Mouse (Mus musculus) adrenal gland, adult (tissue): ENCODE data around the gene Cdc42ep3.

Experiments used
- DNase-seq, 2 experiments: peaks; one replicate each; pipeline ENCODE4 v3.0.0; 2022 to 2023; ENCODE audit warnings: low spot score in 1 of 2; ENCODE audit not compliant: inconsistent age in 2 of 2

Cdc42ep3 gene

GRCm38 (mm10) chr17:79291672-79292071 is 63.2 kb downstream of the Cdc42ep3 start:
- no peak for DNase-seq

- no peak for DNase-seq
Observed at GRCm38 (mm10) chr17:79290697-79291096, 64.2 kb downstream of the Cdc42ep3 start.

DNA sequence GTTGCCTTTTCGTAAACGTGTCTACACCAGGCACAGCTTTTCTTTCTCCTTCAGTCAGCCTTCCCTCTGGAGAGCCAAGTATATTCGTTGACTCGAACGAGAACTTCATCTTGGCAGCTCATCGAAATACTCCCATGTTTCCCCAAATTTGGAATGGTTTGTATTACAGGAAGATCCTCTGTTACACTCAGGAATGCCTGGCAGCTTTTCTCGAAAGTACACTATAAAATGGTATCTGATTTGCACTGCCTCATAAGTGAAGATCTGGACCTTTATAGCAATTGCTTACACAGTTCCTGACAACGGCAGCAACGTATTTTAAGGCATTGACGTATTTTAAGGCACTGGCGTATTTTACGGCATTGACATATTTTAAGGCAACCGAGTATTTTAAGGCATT is 67.6 kb downstream of the Cdc42ep3 start:
- DNase-seq, result no peak

DNA sequence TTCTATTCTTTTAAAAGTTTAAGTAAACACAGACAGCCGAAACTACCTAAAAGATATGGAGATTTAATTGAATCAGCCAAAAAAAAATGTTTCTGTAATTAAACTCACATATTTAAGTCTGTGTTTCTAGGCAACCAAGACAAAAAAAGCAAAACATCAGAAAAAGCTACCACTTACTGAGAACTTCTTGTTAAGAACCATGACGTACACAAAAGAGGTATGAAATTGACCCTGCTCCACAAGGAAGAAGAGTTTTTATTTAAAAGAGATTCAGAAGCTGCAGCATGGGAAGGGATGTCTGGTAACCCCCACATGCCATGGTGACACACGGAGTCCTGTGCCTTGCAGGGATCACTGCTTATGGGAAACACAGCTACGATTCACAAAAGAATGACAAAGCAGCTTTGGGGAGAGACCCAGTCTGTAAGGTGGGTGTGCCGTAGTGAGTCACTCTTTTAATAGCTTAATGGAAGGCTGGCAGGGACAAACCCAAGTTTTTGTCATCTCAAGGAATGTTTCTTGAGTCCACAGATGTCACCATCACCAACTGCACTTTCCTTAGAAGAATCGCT is 69.8 kb downstream of the Cdc42ep3 start:
- DNase-seq, result no peak
